Mouse (Mus musculus): Measurements from ENCODE around the gene Bak1.

Gene Bak1

GRCm38 (mm10) chr17:27048445-27049239, 19.8 kb upstream of the Bak1 start:
- ATAC-seq (ENCODE audit: low TSS enrichment), result no peak

- ATAC-seq (ENCODE audit: low TSS enrichment), result no peak
These were observed 19.1 kb upstream of the Bak1 start for GRCm38 (mm10) chr17:27047762-27048444.

- ATAC-seq (ENCODE audit: low TSS enrichment), result no peak
These were observed 16.4 kb upstream of the Bak1 start for GRCm38 (mm10) chr17:27045164-27045563.

- no peak for ATAC-seq (ENCODE audit: low TSS enrichment)
These were observed 14.0 kb upstream of the Bak1 start for GRCm38 (mm10) chr17:27042840-27043239.

- no peak for ATAC-seq (ENCODE audit: low TSS enrichment)
These were observed 12.9 kb upstream of the Bak1 start for GRCm38 (mm10) chr17:27041787-27042055.

- no peak for ATAC-seq (ENCODE audit: low TSS enrichment)
These were observed 12.4 kb upstream of the Bak1 start for GRCm38 (mm10) chr17:27041046-27041786.

GRCm38 (mm10) chr17:27040304-27041045, 11.7 kb upstream of the Bak1 start:
- no peak for ATAC-seq (ENCODE audit: low TSS enrichment)

GRCm38 (mm10) chr17:27039432-27040102, 10.8 kb upstream of the Bak1 start:
- no peak for ATAC-seq (ENCODE audit: low TSS enrichment)

- no peak for ATAC-seq (ENCODE audit: low TSS enrichment)
These were observed 9.7 kb upstream of the Bak1 start for GRCm38 (mm10) chr17:27038335-27039050.

GRCm38 (mm10) chr17:27036465-27036864, 7.7 kb upstream of the Bak1 start:
- no peak for ATAC-seq (ENCODE audit: low TSS enrichment)

- 0 out of 2 replicates have a peak, but pooled peaks have one; percentile 27 for ATAC-seq (ENCODE audit: low TSS enrichment)
These were observed 4.1 kb upstream of the Bak1 start for GRCm38 (mm10) chr17:27032869-27033268.

- no peak for ATAC-seq (ENCODE audit: low TSS enrichment)
These were observed 3.5 kb upstream of the Bak1 start for GRCm38 (mm10) chr17:27032328-27032727.

- no peak for ATAC-seq (ENCODE audit: low TSS enrichment)
These were observed 2.1 kb upstream of the Bak1 start for GRCm38 (mm10) chr17:27030896-27031295.

- no peak for ATAC-seq (ENCODE audit: low TSS enrichment)
These were observed 622 bp upstream of the Bak1 start for GRCm38 (mm10) chr17:27029431-27029830.

- ATAC-seq (ENCODE audit: low TSS enrichment), result peak; percentile 81
These were observed 469 bp downstream of the Bak1 start for GRCm38 (mm10) chr17:27028284-27028795.

GRCm38 (mm10) chr17:27027460-27028283, 1.1 kb downstream of the Bak1 start:
- 0 out of 2 replicates have a peak, but pooled peaks have one; percentile 10 for ATAC-seq (ENCODE audit: low TSS enrichment)

- ATAC-seq (ENCODE audit: low TSS enrichment), result no peak
These were observed 2.9 kb downstream of the Bak1 start for GRCm38 (mm10) chr17:27025951-27026350.

- no peak for ATAC-seq (ENCODE audit: low TSS enrichment)
These were observed 3.4 kb downstream of the Bak1 start for GRCm38 (mm10) chr17:27025326-27025902.

GRCm38 (mm10) chr17:27023342-27023741, 5.5 kb downstream of the Bak1 start:
- ATAC-seq (ENCODE audit: low TSS enrichment), result no peak
